Mouse (Mus musculus) left cerebral cortex, postnatal 36 days (tissue): ENCODE results near the gene Itgax. TPM values are rescaled to one million over a fixed set of nuclear protein-coding genes. Genes with fewer than 3 reads are reported as not detected.

Experiments used
- DNase-seq, 2 experiments: peaks; one replicate each; pipeline ENCODE4 v3.0.0; 2021 to 2022; ENCODE audit warnings: low spot score in 2 of 2, mixed read lengths in 1 of 2
- intact Hi-C: fragments of 180-260 bp; cut with DNase I; formaldehyde crosslinking; loops from one replicate; pipeline ENCODE4 v1.15.1; 2025
- total RNA-seq, 2 experiments: library from RNA; stranded (reverse); gene quantifications; 2 replicates each; pipeline ENCODE4 v1.2.3; 2021

Gene Itgax
- total RNA-seq = under 1 TPM in 1 of 2 experiments, not detected in 1; 0.32 TPM

GRCm38 (mm10) chr7:128128741-128129720 lies at the start of gene Itgax:
Gene Itgax (plus strand): TSS chr7:128129547.
- DNase-seq = no peak
- intact Hi-C loops = no loop called here

- DNase-seq = no peak
- intact Hi-C loops = no loop called here
Measured at GRCm38 (mm10) chr7:128080012-128080411, 49.3 kb upstream of the Itgax start.

GRCm38 (mm10) chr7:128089141-128089540 lies 40.2 kb upstream of the Itgax start:
- DNase-seq = no peak
- intact Hi-C loops = no loop called here

GRCm38 (mm10) chr7:128098135-128098534 lies 31.2 kb upstream of the Itgax start:
- intact Hi-C loops = loop anchor here (2.0 kb wide), 1 partner anchor 111 kb away; no protein-coding TSS in a partner anchor

GRCm38 (mm10) chr7:128100742-128101357 lies 28.5 kb upstream of the Itgax start:
- no peak for DNase-seq
- intact Hi-C loops = no loop called here

More at GRCm38 (mm10) chr7:128098135-128098534, 31.2 kb upstream of the Itgax start:
- DNase-seq = no peak

- intact Hi-C loops = no loop called here
- DNase-seq = peak; percentile 9 to 22
Measured at GRCm38 (mm10) chr7:128105246-128105645, 24.1 kb upstream of the Itgax start.

- DNase-seq = no peak
- intact Hi-C loops = no loop called here
Measured at GRCm38 (mm10) chr7:128107462-128107861, 21.9 kb upstream of the Itgax start.

- DNase-seq = no peak
- intact Hi-C loops = no loop called here
Measured at GRCm38 (mm10) chr7:128110314-128110713, 19.0 kb upstream of the Itgax start.

GRCm38 (mm10) chr7:128112131-128112530 lies 17.2 kb upstream of the Itgax start:
- intact Hi-C loops = no loop called here
- no peak for DNase-seq

- intact Hi-C loops = no loop called here
- no peak for DNase-seq
Measured at GRCm38 (mm10) chr7:128114371-128115105, 14.8 kb upstream of the Itgax start.

- intact Hi-C loops = no loop called here
- no peak for DNase-seq
Measured at GRCm38 (mm10) chr7:128115211-128115958, 14.0 kb upstream of the Itgax start.

- DNase-seq = no peak
- intact Hi-C loops = no loop called here
Measured at GRCm38 (mm10) chr7:128116396-128116795, 13.0 kb upstream of the Itgax start.

- intact Hi-C loops = no loop called here
- DNase-seq = no peak
Measured at GRCm38 (mm10) chr7:128119726-128120490, 9.4 kb upstream of the Itgax start.

GRCm38 (mm10) chr7:128132148-128132547 lies 2.8 kb downstream of the Itgax start:
- intact Hi-C loops = no loop called here
- DNase-seq = no peak

GRCm38 (mm10) chr7:128133596-128133995 lies 4.2 kb downstream of the Itgax start:
- DNase-seq = no peak
- intact Hi-C loops = no loop called here

GRCm38 (mm10) chr7:128136927-128137326 lies 7.6 kb downstream of the Itgax start:
- intact Hi-C loops = no loop called here

GRCm38 (mm10) chr7:128139611-128140010 lies 10.3 kb downstream of the Itgax start:
- DNase-seq = no peak
- intact Hi-C loops = no loop called here

More at GRCm38 (mm10) chr7:128136927-128137326, 7.6 kb downstream of the Itgax start:
- no peak for DNase-seq

- intact Hi-C loops = no loop called here
Measured at GRCm38 (mm10) chr7:128150970-128151369, 21.6 kb downstream of the Itgax start.

GRCm38 (mm10) chr7:128154076-128154475 lies 24.7 kb downstream of the Itgax start, which contains the start of gene Itgad:
Gene Itgad (plus strand): TSS chr7:128154376.
- intact Hi-C loops = no loop called here
- DNase-seq = no peak

More at GRCm38 (mm10) chr7:128150970-128151369, 21.6 kb downstream of the Itgax start:
- no peak for DNase-seq
